In the genomic region with DNA sequence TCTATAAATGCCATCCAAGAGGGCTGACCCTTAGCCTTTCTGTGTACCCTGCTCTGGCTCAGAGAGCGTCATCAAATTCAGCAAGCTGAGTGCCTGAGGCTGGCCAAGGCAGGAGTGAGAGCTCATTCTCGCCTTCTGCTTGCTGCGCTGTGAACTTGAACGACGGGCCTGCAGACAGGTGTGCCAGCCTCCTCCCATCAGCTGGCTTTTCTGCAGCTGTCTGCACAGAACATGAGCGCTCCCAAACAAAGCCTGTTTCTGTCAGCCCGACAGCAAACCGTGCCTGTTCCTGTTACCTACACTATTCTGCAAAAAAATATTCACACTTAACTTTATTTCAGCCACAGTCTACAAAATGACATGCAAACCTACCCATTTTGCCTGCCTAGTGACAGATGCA, we compare ENCODE assay signal across 15 mouse cellular contexts.
"Had no signal": no experiment of that assay in that cellular context is flagged by ENCODE, and none has a peak within 500 bp of the region (broad histone marks: within the 10 kb centered on the region; RNA-seq: fewer than 3 reads in every experiment).

No protein-coding gene starts in this region.

- H3K4me2 ChIP-seq: neural tube, embryonic 13.5 days; neural tube, embryonic 15.5 days; stomach, embryonic 15.5 days had no signal

- H3K9me3 ChIP-seq: neural tube, embryonic 13.5 days; neural tube, embryonic 15.5 days; stomach, embryonic 15.5 days had no signal

- H3K27ac ChIP-seq: neural tube, embryonic 13.5 days; neural tube, embryonic 15.5 days; stomach, embryonic 15.5 days; stomach, postnatal 0 days had no signal

- H3K4me3 ChIP-seq: neural tube, embryonic 13.5 days; neural tube, embryonic 15.5 days; stomach, embryonic 15.5 days had no signal

- H3K27me3 ChIP-seq: neural tube, embryonic 13.5 days; neural tube, embryonic 15.5 days; stomach, embryonic 15.5 days had no signal

- DNase-seq: retina, postnatal 1 day; right cerebral cortex, adult 18-20 months; right cerebral cortex, postnatal 14 days; right cerebral cortex, postnatal 4 days; spleen, adult 18-20 months; thymus, adult 18-20 months; thymus, adult 2 months; thymus, postnatal 14 days; thymus, postnatal 25 days; thymus, postnatal 36 days; thymus, postnatal 4 days had no signal

- H3K9ac ChIP-seq: neural tube, embryonic 13.5 days; neural tube, embryonic 15.5 days; stomach, embryonic 15.5 days had no signal

- H3K36me3 ChIP-seq: stomach, embryonic 15.5 days had no signal
